Mouse (Mus musculus) neural tube, embryonic 12.5 days (tissue): ENCODE results near the gene Rnf166. TPM values are rescaled to one million over a fixed set of nuclear protein-coding genes. Genes with fewer than 3 reads are reported as not detected.

Experiments used
- microRNA-seq: library from miRNA; unstranded; fragments of <30 nt; microRNA quantifications from one replicate; pipeline ENCODE4, GENCODE M21; 2017
- polyA plus RNA-seq: library from polyadenylated mRNA; unstranded; fragments of >200 nt; fragmentation: Nextera tagmentation; extraction: Ambion mirVana; gene quantifications from 2 replicates; pipeline ENCODE4 v1.2.1, GENCODE M21; 2016

Rnf166 gene
- polyA plus RNA-seq, 1 experiment from 2014 or later = 39.7 TPM

Small RNA genes lying within 50 kb of the gene (microRNA-seq; reads per million reads assigned to microRNA genes)
- gene Gm24366 = not detected

Other genes starting within 250 kb of the Rnf166 start
- 2.2 and 2.3 TPM in 2 replicates for gene Zfpm1, start 193.9 kb downstream of the Rnf166 start, polyA plus RNA-seq
- not detected in 2 replicates for gene Trhr2, start 115.3 kb downstream of the Rnf166 start, polyA plus RNA-seq
- gene Zc3h18, start 99.5 kb downstream of the Rnf166 start, polyA plus RNA-seq = 57.1 and 62.4 TPM in 2 replicates
- not detected in 2 replicates for gene Il17c, start 54.0 kb downstream of the Rnf166 start, polyA plus RNA-seq
- gene Cyba, start 43.1 kb downstream of the Rnf166 start, polyA plus RNA-seq = 58.5 and 59.9 TPM in 2 replicates
- 52.3 TPM in 2 replicates for gene Mvd, start 32.6 kb downstream of the Rnf166 start, polyA plus RNA-seq
- not detected in 2 replicates for gene Snai3, start 15.3 kb downstream of the Rnf166 start, polyA plus RNA-seq
- gene Ctu2, start 79 bp upstream of the Rnf166 start, polyA plus RNA-seq = 65.0 and 67.1 TPM in 2 replicates
- 6.4 and 6.5 TPM in 2 replicates for gene Piezo1, start 75.3 kb upstream of the Rnf166 start, polyA plus RNA-seq
- gene Cdt1, start 92.0 kb upstream of the Rnf166 start, polyA plus RNA-seq = 22.8 and 25.9 TPM in 2 replicates
- gene Aprt, start 100.8 kb upstream of the Rnf166 start, polyA plus RNA-seq = 182 and 194 TPM in 2 replicates
- 4.6 and 6.2 TPM in 2 replicates for gene Galns, start 135.4 kb upstream of the Rnf166 start, polyA plus RNA-seq
- gene Trappc2l, start 135.6 kb upstream of the Rnf166 start, polyA plus RNA-seq = 65.6 and 69.7 TPM in 2 replicates
- gene Pabpn1l, start 146.7 kb upstream of the Rnf166 start, polyA plus RNA-seq = not detected in 2 replicates
- gene Cbfa2t3, start 223.0 kb upstream of the Rnf166 start, polyA plus RNA-seq = 15.3 and 16.7 TPM in 2 replicates